Mouse (Mus musculus) frontal cortex, postnatal 14 days (tissue): ENCODE data around the gene Asic4.

Experiments used
- DNase-seq, 2 experiments: peaks; one replicate each; pipeline ENCODE4 v3.0.0; 2022; ENCODE audit warnings: low spot score in 2 of 2

Gene Asic4

GRCm38 (mm10) chr1:75463652-75464204 lies 13.5 kb downstream of the Asic4 start:
- DNase-seq = no peak

GRCm38 (mm10) chr1:75467215-75467927 lies 17.1 kb downstream of the Asic4 start:
- DNase-seq = peak; percentile 74 to 84

GRCm38 (mm10) chr1:75469287-75469825 lies 19.1 kb downstream of the Asic4 start:
- no peak for DNase-seq

- no peak for DNase-seq
Observed at GRCm38 (mm10) chr1:75476441-75476840, 26.2 kb downstream of the Asic4 start.

GRCm38 (mm10) chr1:75477264-75477965 lies 27.2 kb downstream of the Asic4 start:
- DNase-seq = peak; percentile 73 to 80

- DNase-seq = no peak
Observed at GRCm38 (mm10) chr1:75477966-75478290, 27.7 kb downstream of the Asic4 start.

GRCm38 (mm10) chr1:75478497-75478896 lies 28.3 kb downstream of the Asic4 start:
- no peak for DNase-seq

- DNase-seq = peak; percentile 95 to 96
Observed at GRCm38 (mm10) chr1:75478916-75479634, 28.8 kb downstream of the Asic4 start, which contains the start of the genes Chpf and Tmem198. Gene Chpf, minus strand, starts transcription at chr1:75479307. Gene Tmem198, plus strand, starts transcription at chr1:75479532.

- DNase-seq = no peak
Observed at GRCm38 (mm10) chr1:75479635-75479989, 29.4 kb downstream of the Asic4 start.

GRCm38 (mm10) chr1:75480036-75480435 lies 29.8 kb downstream of the Asic4 start:
- no peak for DNase-seq

- no peak for DNase-seq
Observed at GRCm38 (mm10) chr1:75480735-75481134, 30.5 kb downstream of the Asic4 start.

GRCm38 (mm10) chr1:75486561-75486960 lies 36.3 kb downstream of the Asic4 start:
- no peak for DNase-seq

GRCm38 (mm10) chr1:75487040-75487404 lies 36.8 kb downstream of the Asic4 start:
- DNase-seq = no peak

- peak in 1 of 2 experiments; percentile 64 for DNase-seq
Observed at GRCm38 (mm10) chr1:75487405-75488161, 37.3 kb downstream of the Asic4 start.

- no peak for DNase-seq
Observed at GRCm38 (mm10) chr1:75490785-75491551, 40.7 kb downstream of the Asic4 start.

- DNase-seq = no peak
Observed at GRCm38 (mm10) chr1:75492579-75493170, 42.4 kb downstream of the Asic4 start.

- DNase-seq = no peak
Observed at GRCm38 (mm10) chr1:75494878-75495548, 44.8 kb downstream of the Asic4 start.

GRCm38 (mm10) chr1:75498897-75499296 lies 48.7 kb downstream of the Asic4 start:
- no peak for DNase-seq

- DNase-seq = no peak
Observed at GRCm38 (mm10) chr1:75499441-75499840, 49.2 kb downstream of the Asic4 start.

- DNase-seq = no peak
Observed at GRCm38 (mm10) chr1:75501905-75502304, 51.7 kb downstream of the Asic4 start.
